Mouse (Mus musculus) hindbrain, embryonic 13.5 days (tissue): ENCODE data around the gene Tmem97. TPM values are rescaled to one million over a fixed set of nuclear protein-coding genes. Genes with fewer than 3 reads are reported as not detected.
"Not testable (repeated sequence)": the region's sequence is repeated elsewhere in the genome, so short reads cannot be mapped to it uniquely, and the experiment has no call there.

Experiments used
- ATAC-seq: fragments of 200-750 bp; cut with Nextera tagmentation; 2 replicates; pipeline ENCODE4 v1.8.0; 2017; ENCODE audit warnings: moderate TSS enrichment; ENCODE audit not compliant: low FRiP score
- H3K27ac ChIP-seq: fragments of 300-500 bp; sonication (generic); 2 replicates; pipeline ENCODE4 v1.5.1; 2015; ENCODE audit warnings: inconsistent platforms, mild to moderate bottlenecking, moderate library complexity
- H3K27me3 ChIP-seq: fragments of 300-500 bp; sonication (generic); 2 replicates; pipeline ENCODE4 v1.6.1; 2015; ENCODE audit warnings: mild to moderate bottlenecking, inconsistent platforms
- H3K36me3 ChIP-seq: fragments of 300-500 bp; sonication (generic); 2 replicates; pipeline ENCODE4 v1.6.1; 2015; ENCODE audit warnings: mild to moderate bottlenecking, inconsistent platforms
- H3K4me1 ChIP-seq: fragments of 300-500 bp; sonication (generic); replicated peaks from 2 replicates; pipeline ENCODE4 v1.6.1; 2015; ENCODE audit warnings: inconsistent platforms
- H3K4me2 ChIP-seq: fragments of 300-500 bp; sonication (generic); 2 replicates; pipeline ENCODE4 v1.6.1; 2015; ENCODE audit warnings: inconsistent platforms, mild to moderate bottlenecking, moderate library complexity
- H3K4me3 ChIP-seq: fragments of 300-500 bp; sonication (generic); 2 replicates; pipeline ENCODE4 v1.5.1; 2015; ENCODE audit warnings: mild to moderate bottlenecking, inconsistent platforms
- H3K9ac ChIP-seq: fragments of 300-500 bp; sonication (generic); 2 replicates; pipeline ENCODE4 v1.6.1; 2015; ENCODE audit warnings: mild to moderate bottlenecking, inconsistent platforms
- H3K9me3 ChIP-seq: fragments of 300-500 bp; sonication (generic); 2 replicates; pipeline ENCODE4 v1.6.1; 2016; ENCODE audit warnings: inconsistent platforms
- WGBS: fragments of 180-500 bp; shearing (Covaris S2); methylation state at CpG from one replicate; pipeline ENCODE4 v1.1.7; 2015; 5-methylcytosine and 5-hydroxymethylcytosine counted together
- polyA plus RNA-seq: library from polyadenylated mRNA; unstranded; fragments of >200 nt; fragmentation: Nextera tagmentation; extraction: Ambion mirVana; gene quantifications from 2 replicates; pipeline ENCODE4 v1.2.1, GENCODE M21; 2015

Tmem97 gene
- 28.5 and 30.5 TPM in 2 replicates for polyA plus RNA-seq

DNA sequence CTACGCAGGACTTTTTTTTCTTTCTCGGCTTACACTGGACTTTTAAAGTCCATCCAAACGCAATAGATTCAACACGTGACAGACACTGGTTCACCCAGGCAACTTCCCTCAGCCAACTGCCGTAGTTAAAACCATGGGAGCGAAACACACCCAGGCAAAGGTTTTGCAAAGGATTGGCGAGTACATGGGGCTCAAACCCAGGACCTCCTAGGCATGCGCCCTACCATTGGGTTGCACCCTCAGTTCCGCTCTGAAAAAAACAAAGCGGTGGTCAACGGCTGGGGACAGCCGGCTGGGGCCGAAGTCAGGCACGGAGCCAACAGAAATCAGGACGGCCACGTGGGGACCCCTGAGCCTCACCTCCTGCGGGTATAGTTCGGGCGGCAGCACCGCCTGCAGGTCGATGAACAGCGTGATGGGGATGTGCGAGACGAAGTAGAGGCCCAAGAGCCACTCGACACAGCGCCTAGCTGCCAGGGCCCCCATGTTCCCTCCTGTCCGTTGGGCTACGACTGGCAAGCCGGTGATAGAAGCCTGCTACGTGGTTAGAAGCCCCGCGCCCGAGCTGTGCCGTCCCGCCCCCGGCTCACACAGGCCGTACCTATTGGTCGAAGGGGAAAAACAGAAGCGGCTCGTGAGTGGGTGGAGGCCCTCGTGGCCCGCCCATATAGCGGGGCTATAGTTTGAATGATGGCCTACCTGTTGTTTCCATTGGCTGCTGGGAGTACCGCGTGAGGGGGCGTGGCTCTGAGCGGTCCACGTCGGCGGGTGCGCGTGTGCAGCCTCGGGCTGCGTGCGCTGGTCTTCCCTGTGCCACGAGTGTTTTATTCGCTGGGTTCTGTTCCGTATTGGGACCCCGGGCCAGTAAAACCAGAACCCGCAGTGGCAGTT, at the start of gene Tmem97:
Gene Tmem97, minus strand, starts transcription at position 610 of the 891 bp plus-strand sequence.
- under 1% methylated on average over 60 of the region's 60 CpGs for WGBS
- Histone ChIP-seq H3K4me3 (peak within 1 kb of the TSS; percentile 65), H3K4me1 (peaks cover 22% of the 10 kb centered on the region), H3K36me3 (peaks cover 4% of the 10 kb centered on the region; the same call in 1 of the 2 replicates), H3K27ac (peak within 1 kb of the TSS; percentile 87), H3K9ac (peak within 1 kb of the TSS; percentile 75), H3K4me2 (peak within 1 kb of the TSS; percentile 81), H3K27me3 (no peaks in the 10 kb centered on the region), H3K9me3 (no peaks in the 10 kb centered on the region; the same call in 1 of the 2 replicates)
- ATAC-seq = peak; percentile 100

DNA sequence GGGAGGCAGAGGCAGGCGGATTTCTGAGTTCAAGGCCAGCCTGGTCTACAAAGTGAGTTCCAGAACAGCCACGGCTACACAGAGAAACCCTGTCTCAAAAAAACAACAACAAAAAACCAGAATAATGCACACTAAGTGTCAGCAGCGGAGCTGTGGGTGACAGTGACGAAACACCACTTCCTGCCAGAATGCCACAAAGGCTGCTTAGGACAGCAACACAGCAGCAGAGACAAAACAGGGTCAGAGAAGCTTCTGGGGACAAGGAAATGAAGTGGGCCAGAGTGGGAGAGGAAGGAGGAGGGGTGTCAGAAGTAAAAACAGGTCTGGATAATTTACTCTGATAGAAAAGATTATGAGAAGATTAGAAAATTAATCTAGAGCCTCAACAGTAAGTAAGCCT, 49.5 kb upstream of the Tmem97 start:
- no peaks in the 10 kb centered on the region for H3K27me3 ChIP-seq
- no peak overlapping the region for H3K4me2 ChIP-seq
- no peak overlapping the region for H3K4me3 ChIP-seq
- no peak for ATAC-seq
- H3K36me3 ChIP-seq = peaks cover 11% of the 10 kb centered on the region
- no peak overlapping the region for H3K27ac ChIP-seq
- WGBS = 86% methylated on average over 4 of the region's 4 CpGs
- peaks cover 7% of the 10 kb centered on the region for H3K4me1 ChIP-seq
- no peaks in the 10 kb centered on the region for H3K9me3 ChIP-seq
- no peak overlapping the region for H3K9ac ChIP-seq

DNA sequence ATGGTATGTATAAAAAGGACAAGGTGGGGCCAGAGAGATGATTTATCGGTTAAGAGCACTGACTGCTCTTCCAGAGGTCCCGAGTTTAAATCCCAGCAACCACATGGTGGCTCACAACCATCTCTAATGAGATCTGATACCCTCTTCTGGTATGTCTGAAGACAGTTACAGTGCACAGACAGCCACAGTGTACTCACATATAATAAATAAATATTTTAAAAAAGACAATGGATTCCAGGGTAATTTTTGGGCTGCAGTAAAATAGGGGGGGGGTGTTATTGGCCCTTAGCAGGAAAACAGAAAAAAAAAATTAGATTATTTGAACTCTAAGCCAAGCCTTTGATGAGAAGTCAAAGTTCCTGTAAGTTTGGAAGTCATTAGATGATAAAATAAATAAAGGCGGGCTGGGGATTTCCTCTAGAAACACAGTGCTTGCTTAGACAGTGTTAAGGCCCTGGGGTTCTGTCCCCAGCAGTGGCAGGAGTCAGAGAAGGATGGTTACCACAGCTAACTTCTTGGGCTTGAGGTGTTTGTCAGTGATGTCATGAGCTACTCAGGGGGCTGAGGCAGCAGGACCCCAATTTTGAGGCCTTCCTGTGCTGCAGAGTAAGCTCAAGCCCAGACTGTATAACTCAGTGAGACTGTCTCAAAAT, 48.3 kb upstream of the Tmem97 start:
- WGBS = 80% methylated on average over 3 of the region's 3 CpGs
- H3K36me3 ChIP-seq = peaks cover 11% of the 10 kb centered on the region

DNA sequence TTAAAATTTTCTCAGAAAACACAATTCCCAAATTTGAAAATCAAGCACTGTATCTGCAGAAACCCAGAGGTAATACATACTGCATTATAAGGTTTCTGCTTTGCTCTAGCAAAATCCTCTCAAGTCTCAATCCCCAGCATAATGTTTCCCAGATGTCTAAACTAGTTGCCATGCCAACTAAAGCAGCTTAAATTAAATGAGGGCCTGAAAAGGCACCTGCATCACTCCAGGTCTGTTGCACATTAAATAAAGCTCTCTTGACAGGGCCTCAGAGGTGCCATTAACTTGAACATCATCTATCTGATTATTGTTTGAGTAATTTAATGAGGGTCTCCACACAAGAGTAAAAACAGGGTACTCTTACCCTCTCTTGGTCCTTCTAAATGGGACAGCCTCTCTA, 46.2 kb upstream of the Tmem97 start:
- H3K27ac ChIP-seq = no peak overlapping the region

More for the DNA sequence above, 48.3 kb upstream of the Tmem97 start:
- H3K4me1 ChIP-seq = peaks cover 7% of the 10 kb centered on the region
- H3K27ac ChIP-seq = no peak overlapping the region
- no peaks in the 10 kb centered on the region for H3K9me3 ChIP-seq
- no peak overlapping the region for H3K4me2 ChIP-seq
- H3K9ac ChIP-seq = no peak overlapping the region
- no peak overlapping the region for H3K4me3 ChIP-seq
- no peak for ATAC-seq
- H3K27me3 ChIP-seq = no peaks in the 10 kb centered on the region

DNA sequence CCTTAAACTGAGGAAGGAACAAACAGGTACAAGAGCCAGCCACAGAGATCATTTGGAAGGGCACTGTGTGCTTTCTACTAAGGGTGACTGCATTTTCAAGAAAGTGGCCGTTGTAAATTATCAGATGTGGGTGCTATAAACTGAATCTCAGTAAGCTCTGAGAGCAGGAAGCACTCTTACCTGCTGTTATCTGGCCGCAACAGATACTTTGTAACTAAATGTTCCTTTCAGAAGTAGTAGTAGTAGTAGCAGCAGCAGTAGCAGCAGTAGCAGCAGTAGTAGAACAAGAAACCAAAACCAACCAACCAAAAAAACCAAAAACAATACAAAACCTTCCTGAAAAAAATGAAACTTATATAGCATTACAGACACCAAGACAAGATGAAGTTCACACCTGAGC, 45.2 kb upstream of the Tmem97 start:
- no peak for ATAC-seq
- no peaks in the 10 kb centered on the region for H3K9me3 ChIP-seq
- H3K4me3 ChIP-seq = no peak overlapping the region
- H3K4me2 ChIP-seq = no peak overlapping the region
- 96% methylated on average over 2 of the region's 2 CpGs for WGBS
- H3K27ac ChIP-seq = no peak overlapping the region
- no peak overlapping the region for H3K9ac ChIP-seq
- peaks cover 3% of the 10 kb centered on the region; the same call in 1 of the 2 replicates for H3K36me3 ChIP-seq
- peaks cover 7% of the 10 kb centered on the region for H3K4me1 ChIP-seq
- no peaks in the 10 kb centered on the region for H3K27me3 ChIP-seq

More for the DNA sequence above, 46.2 kb upstream of the Tmem97 start:
- Histone ChIP-seq H3K4me1 (peaks cover 7% of the 10 kb centered on the region), H3K4me2 (no peak overlapping the region), H3K27me3 (no peaks in the 10 kb centered on the region), H3K9me3 (no peaks in the 10 kb centered on the region), H3K36me3 (peaks cover 3% of the 10 kb centered on the region; the same call in 1 of the 2 replicates), H3K9ac (no peak overlapping the region), H3K4me3 (no peak overlapping the region)
- ATAC-seq = no peak

DNA sequence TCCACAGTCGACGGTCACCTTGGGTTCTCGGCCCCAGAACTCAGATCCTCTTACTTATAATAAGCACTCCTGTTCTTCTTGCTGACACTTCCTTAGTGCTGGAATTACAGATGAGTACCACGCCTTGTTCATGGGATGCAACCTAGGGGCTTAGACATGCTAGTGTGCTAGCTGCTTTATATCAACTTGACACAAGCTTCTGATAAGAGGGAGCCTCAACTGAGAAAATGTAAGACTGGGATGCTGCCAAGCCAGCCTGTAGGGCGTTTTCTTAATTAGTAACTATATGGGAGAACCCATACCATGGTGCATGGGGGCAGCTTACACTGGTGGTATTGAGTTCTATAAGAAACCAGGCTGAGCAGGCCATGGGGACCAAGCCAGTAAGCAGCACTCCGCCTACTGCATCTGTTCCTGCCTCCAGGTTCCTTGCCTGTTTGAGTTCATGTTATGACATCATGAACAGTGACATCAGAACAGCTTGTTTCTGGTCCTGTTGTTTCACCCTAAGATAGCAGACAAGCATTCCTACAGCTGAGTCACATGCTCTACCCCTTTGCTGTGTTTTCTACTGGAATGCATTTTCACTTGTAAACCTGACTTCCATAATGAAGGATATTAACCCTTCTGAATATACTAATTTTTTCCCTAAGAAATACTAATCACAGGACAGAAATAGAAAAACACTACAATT, 43.8 kb upstream of the Tmem97 start:
- no peak overlapping the region for H3K27ac ChIP-seq
- no peak overlapping the region for H3K4me2 ChIP-seq
- no peaks in the 10 kb centered on the region for H3K27me3 ChIP-seq
- WGBS = 96% methylated on average over 6 of the region's 6 CpGs
- peaks cover 7% of the 10 kb centered on the region for H3K4me1 ChIP-seq
- no peak overlapping the region for H3K9ac ChIP-seq
- no peaks in the 10 kb centered on the region for H3K9me3 ChIP-seq
- no peaks in the 10 kb centered on the region for H3K36me3 ChIP-seq
- no peak overlapping the region for H3K4me3 ChIP-seq
- no peak for ATAC-seq

DNA sequence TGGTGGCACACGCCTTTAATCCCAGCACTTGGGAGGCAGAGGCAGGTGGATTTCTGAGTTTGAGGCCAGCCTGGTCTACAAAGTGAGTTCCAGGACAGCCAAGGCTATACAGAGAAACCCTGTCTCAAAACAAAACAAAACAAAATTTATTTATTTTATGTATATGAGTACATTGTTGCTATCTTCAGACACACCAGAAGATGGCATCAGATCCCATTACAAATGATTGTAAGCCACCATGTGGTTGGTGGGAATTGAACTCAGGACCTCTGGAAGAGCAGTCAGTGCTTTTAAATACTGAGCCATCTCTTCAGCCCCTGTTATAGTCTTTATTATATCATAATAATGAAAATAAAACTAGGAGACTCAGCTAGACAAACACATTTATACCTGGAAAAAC, 37.1 kb upstream of the Tmem97 start:
- not testable (repeated sequence) for H3K9me3 ChIP-seq, H3K9ac ChIP-seq, H3K4me2 ChIP-seq, H3K4me1 ChIP-seq, H3K27ac ChIP-seq, H3K4me3 ChIP-seq, H3K27me3 ChIP-seq, ATAC-seq
- 96% methylated on average over 1 of the region's 1 CpGs for WGBS
- peaks cover 25% of the 10 kb centered on the region for H3K36me3 ChIP-seq

DNA sequence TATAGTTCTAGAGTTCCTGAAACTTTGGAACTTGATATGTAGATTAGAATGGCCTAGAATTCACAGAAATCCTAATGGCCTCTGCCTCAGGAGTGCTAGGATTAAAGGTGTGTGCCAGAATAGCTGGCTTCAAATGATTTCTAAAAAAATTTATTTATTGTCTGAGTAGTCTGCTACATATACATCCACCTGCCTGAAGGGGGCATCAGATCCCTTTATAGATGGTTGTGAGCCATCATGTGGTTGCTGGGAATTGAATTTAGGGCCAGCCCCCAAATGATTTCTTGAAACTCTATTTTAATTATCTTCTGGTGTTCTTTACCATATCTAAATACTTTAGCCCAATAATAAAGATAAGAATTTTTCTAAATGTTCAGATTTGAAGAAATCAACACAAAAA, 35.5 kb upstream of the Tmem97 start:
- ATAC-seq = no peak
- no peaks in the 10 kb centered on the region for H3K27me3 ChIP-seq
- H3K9me3 ChIP-seq = no peaks in the 10 kb centered on the region
- H3K4me2 ChIP-seq = no peak overlapping the region
- no peak overlapping the region for H3K27ac ChIP-seq
- no peaks in the 10 kb centered on the region for H3K4me1 ChIP-seq
- H3K36me3 ChIP-seq = peaks cover 38% of the 10 kb centered on the region
- no peak overlapping the region for H3K9ac ChIP-seq
- no peak overlapping the region for H3K4me3 ChIP-seq

DNA sequence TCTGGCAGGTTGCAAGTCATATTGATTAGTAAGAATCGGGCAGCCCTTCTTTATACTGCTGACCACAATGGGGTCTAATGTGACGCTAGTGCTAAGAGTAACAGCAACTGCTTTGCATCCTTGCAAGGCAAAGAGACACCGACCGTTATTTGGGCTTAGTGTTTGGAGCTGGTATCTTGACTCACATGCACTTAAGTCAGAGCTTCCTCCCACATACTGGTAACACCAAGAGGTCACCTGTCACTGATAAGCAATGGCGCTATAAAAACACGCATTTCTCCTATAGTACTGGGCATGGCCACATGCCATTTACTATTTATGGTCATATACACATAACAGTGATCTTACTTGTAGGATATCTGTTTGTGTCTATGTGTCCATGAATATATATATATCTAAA, 32.3 kb upstream of the Tmem97 start:
- H3K36me3 ChIP-seq = peaks cover 62% of the 10 kb centered on the region
- no peak overlapping the region for H3K27ac ChIP-seq
- no peak overlapping the region for H3K4me3 ChIP-seq
- H3K27me3 ChIP-seq = no peaks in the 10 kb centered on the region
- no peak overlapping the region for H3K9ac ChIP-seq
- no peak for ATAC-seq
- no peaks in the 10 kb centered on the region for H3K9me3 ChIP-seq
- WGBS = 93% methylated on average over 6 of the region's 6 CpGs
- H3K4me2 ChIP-seq = no peak overlapping the region
- H3K4me1 ChIP-seq = no peaks in the 10 kb centered on the region

DNA sequence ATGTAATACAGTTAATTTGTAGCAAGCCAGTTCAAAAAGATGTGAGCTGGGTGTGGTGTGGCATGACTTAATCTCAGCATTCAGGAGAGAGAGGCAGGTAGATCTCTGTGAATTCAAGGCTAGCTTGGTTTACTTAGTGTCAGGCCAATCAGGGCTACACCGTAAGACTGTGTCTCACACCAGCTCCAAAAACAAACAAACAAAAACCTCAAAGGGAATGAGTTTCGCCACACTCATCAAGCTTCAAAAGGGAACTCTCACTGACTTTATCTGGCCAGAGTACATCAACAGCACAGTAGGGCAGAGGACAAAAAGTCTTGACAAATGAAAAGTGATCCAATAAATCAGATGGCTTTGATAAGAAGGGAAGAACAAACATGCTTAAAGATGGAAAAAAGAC, 24.4 kb upstream of the Tmem97 start:
- H3K4me1 ChIP-seq = no peaks in the 10 kb centered on the region
- H3K4me2 ChIP-seq = no peak overlapping the region
- H3K27me3 ChIP-seq = no peaks in the 10 kb centered on the region
- H3K9ac ChIP-seq = no peak overlapping the region
- no peak overlapping the region for H3K27ac ChIP-seq
- ATAC-seq = no peak
- no peak overlapping the region for H3K4me3 ChIP-seq
- H3K36me3 ChIP-seq = peaks cover 73% of the 10 kb centered on the region
- WGBS = 68% methylated on average over 2 of the region's 2 CpGs
- no peaks in the 10 kb centered on the region for H3K9me3 ChIP-seq

DNA sequence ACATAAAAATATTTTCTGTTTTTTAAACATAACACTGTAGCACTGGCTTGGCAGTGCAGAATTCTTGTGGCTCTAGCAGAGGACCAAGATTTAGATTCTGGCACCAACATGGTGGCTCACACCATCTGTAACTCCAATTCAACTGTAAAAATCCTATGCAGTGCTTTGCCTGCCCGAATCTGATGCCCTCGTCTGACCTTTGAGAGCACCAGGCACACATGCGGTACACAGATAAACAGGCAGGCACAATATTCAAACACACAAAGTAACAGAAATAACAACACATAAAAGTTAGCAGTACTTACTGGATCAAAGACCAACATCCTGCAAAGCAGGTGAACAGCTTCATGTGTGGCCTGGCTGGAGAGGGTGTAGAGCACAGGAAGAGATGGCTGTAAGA, 24.0 kb upstream of the Tmem97 start:
- Histone ChIP-seq H3K27me3 (no peaks in the 10 kb centered on the region), H3K4me1 (no peaks in the 10 kb centered on the region), H3K4me3 (no peak overlapping the region), H3K4me2 (no peak overlapping the region), H3K9me3 (no peaks in the 10 kb centered on the region), H3K9ac (no peak overlapping the region), H3K36me3 (peaks cover 73% of the 10 kb centered on the region), H3K27ac (no peak overlapping the region)
- no peak for ATAC-seq
- 84% methylated on average over 3 of the region's 3 CpGs for WGBS

DNA sequence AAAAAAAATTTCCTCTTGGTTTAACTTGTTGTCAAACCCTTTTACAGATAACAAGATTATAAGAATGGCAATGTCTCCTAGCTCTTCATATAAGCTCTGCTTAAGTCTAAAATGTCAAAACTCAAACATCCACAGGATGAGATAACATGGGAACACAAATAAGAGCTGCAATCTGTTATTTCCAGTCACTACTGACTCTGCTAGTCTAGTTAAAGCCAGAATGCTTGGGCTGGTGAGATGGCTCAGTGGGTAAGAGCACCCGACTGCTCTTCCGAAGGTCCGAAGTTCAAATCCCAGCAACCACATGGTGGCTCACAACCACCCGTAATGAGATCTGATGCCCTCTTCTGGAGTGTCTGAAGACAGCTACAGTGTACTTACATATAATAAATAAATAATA, 23.5 kb upstream of the Tmem97 start:
- H3K36me3 ChIP-seq = peaks cover 72% of the 10 kb centered on the region
- H3K9me3 ChIP-seq, H3K9ac ChIP-seq, H3K4me3 ChIP-seq, H3K27me3 ChIP-seq, H3K27ac ChIP-seq, H3K4me1 ChIP-seq, H3K4me2 ChIP-seq, ATAC-seq: not testable (repeated sequence)
- WGBS = 88% methylated on average over 4 of the region's 4 CpGs
